Mouse (Mus musculus) hindbrain, postnatal 0 days (tissue): ENCODE data around the gene Nhlrc4. TPM values are rescaled to one million over a fixed set of nuclear protein-coding genes. Genes with fewer than 3 reads are reported as not detected.

Experiments used
- ATAC-seq: fragments of 200-750 bp; cut with Nextera tagmentation; 2 replicates; pipeline ENCODE4 v1.8.0; 2017; ENCODE audit warnings: mild to moderate bottlenecking, moderate TSS enrichment, moderate library complexity
- DNase-seq: peaks from one replicate; pipeline ENCODE4 v3.0.0-alpha.2; 2015; ENCODE audit warnings: low spot score
- H3K27ac ChIP-seq: fragments of 300-500 bp; sonication (generic); 2 replicates; pipeline ENCODE4 v1.5.1; 2014; ENCODE audit warnings: mild to moderate bottlenecking
- H3K27me3 ChIP-seq: fragments of 300-500 bp; sonication (generic); 2 replicates; pipeline ENCODE4 v1.6.1; 2014; ENCODE audit warnings: low read length, mixed read lengths; ENCODE audit not compliant: insufficient read depth
- H3K36me3 ChIP-seq: fragments of 300-500 bp; sonication (generic); 2 replicates; pipeline ENCODE4 v1.6.1; 2014; ENCODE audit warnings: low read length, mixed read lengths; ENCODE audit not compliant: insufficient read depth
- H3K4me1 ChIP-seq: fragments of 300-500 bp; sonication (generic); 2 replicates; pipeline ENCODE4 v1.6.1; 2014; ENCODE audit warnings: antibody characterized with exemption, low read length, mixed read lengths; ENCODE audit not compliant: insufficient read depth
- H3K4me2 ChIP-seq: fragments of 300-500 bp; sonication (generic); 2 replicates; pipeline ENCODE4 v1.6.1; 2014; ENCODE audit warnings: low read depth, mild to moderate bottlenecking, low read length, moderate library complexity, mixed read lengths
- H3K4me3 ChIP-seq: fragments of 300-500 bp; sonication (generic); 2 replicates; pipeline ENCODE4 v1.5.1; 2014; ENCODE audit warnings: low read length
- H3K9ac ChIP-seq: fragments of 300-500 bp; sonication (generic); replicated peaks from 2 replicates; pipeline ENCODE4 v1.6.1; 2014; ENCODE audit warnings: mild to moderate bottlenecking, low read length, moderate library complexity, mixed read lengths
- H3K9me3 ChIP-seq: fragments of 300-500 bp; sonication (generic); 2 replicates; pipeline ENCODE4 v1.6.1; 2016; ENCODE audit warnings: low read length, mixed read lengths
- CTCF ChIP-seq: IDR thresholded peaks from 2 replicates; pipeline ENCODE4 v1.5.1; 2016; ENCODE audit warnings: antibody characterized with exemption, control low read depth, low read depth
- WGBS: fragments of 180-500 bp; shearing (Covaris S2); extraction: QIAGEN DNeasy Blood & Tissue Kit; methylation state at CpG from one replicate; pipeline ENCODE4 v1.1.7; 2014; 5-methylcytosine and 5-hydroxymethylcytosine counted together
- polyA plus RNA-seq: library from polyadenylated mRNA; unstranded; fragments of >200 nt; fragmentation: Nextera tagmentation; extraction: Ambion mirVana; gene quantifications from 2 replicates; pipeline ENCODE4 v1.2.1, GENCODE M21; 2015
- total RNA-seq: library from RNA; depleted of rRNA; stranded (reverse); fragments of >200 nt; gene quantifications from 2 replicates; pipeline ENCODE4 v1.2.3, GENCODE M21; 2014

Nhlrc4 gene
- total and polyA plus RNA-seq, 2 experiments from 2014 or later, result 0.30 to 0.68 TPM

GRCm38 (mm10) chr17:25984066-25984465 is 39.3 kb upstream of the Nhlrc4 start:
- H3K27ac ChIP-seq, result peak overlapping the region; percentile 83; the same call in 1 of the 2 replicates
- peak overlapping the region; percentile 84 for H3K9ac ChIP-seq
- ATAC-seq (no peak), DNase-seq (no peak)
- H3K36me3 ChIP-seq, result no peaks in the 10 kb centered on the region; the same call in 1 of the 2 replicates
- H3K4me1 ChIP-seq, result peaks cover 16% of the 10 kb centered on the region
- H3K4me2 ChIP-seq, result peak overlapping the region; percentile 85
- no peaks in the 10 kb centered on the region for H3K27me3 ChIP-seq
- H3K4me3 ChIP-seq, result peak overlapping the region; percentile 89
- 92% methylated on average over 1 of the region's 1 CpGs for WGBS
- TF ChIP-seq CTCF, result no peak
- H3K9me3 ChIP-seq, result no peaks in the 10 kb centered on the region

GRCm38 (mm10) chr17:25982913-25983312 is 38.2 kb upstream of the Nhlrc4 start:
- Histone ChIP-seq H3K4me3 (no peak overlapping the region), H3K4me2 (no peak overlapping the region), H3K27ac (no peak overlapping the region), H3K9ac (no peak overlapping the region), H3K4me1 (peaks cover 16% of the 10 kb centered on the region), H3K36me3 (no peaks in the 10 kb centered on the region; the same call in 1 of the 2 replicates), H3K27me3 (no peaks in the 10 kb centered on the region), H3K9me3 (no peaks in the 10 kb centered on the region)
- no peak for TF ChIP-seq CTCF
- WGBS, result 92% methylated on average over 3 of the region's 3 CpGs
- ATAC-seq (no peak), DNase-seq (no peak)

- TF ChIP-seq CTCF, result no peak
- no peak for ATAC-seq
- Histone ChIP-seq H3K4me3 (no peak overlapping the region), H3K27ac (no peak overlapping the region), H3K4me2 (no peak overlapping the region), H3K9ac (no peak overlapping the region), H3K27me3 (no peaks in the 10 kb centered on the region), H3K36me3 (no peaks in the 10 kb centered on the region), H3K9me3 (no peaks in the 10 kb centered on the region), H3K4me1 (peaks cover 16% of the 10 kb centered on the region)
- DNase-seq, result peak; percentile 17
- WGBS, result 79% methylated on average over 5 of the region's 5 CpGs
Observed at GRCm38 (mm10) chr17:25980854-25981253, 36.1 kb upstream of the Nhlrc4 start.

GRCm38 (mm10) chr17:25979829-25980738 is 35.3 kb upstream of the Nhlrc4 start:
- Histone ChIP-seq H3K27ac (no peak overlapping the region), H3K9ac (no peak overlapping the region), H3K36me3 (no peaks in the 10 kb centered on the region), H3K27me3 (no peaks in the 10 kb centered on the region), H3K4me1 (peaks cover 16% of the 10 kb centered on the region), H3K9me3 (no peaks in the 10 kb centered on the region), H3K4me3 (no peak overlapping the region), H3K4me2 (no peak overlapping the region)
- WGBS, result 92% methylated on average over 5 of the region's 5 CpGs
- TF ChIP-seq CTCF, result no peak
- no peak for DNase-seq
- ATAC-seq, result no peak

GRCm38 (mm10) chr17:25970954-25971707 is 26.4 kb upstream of the Nhlrc4 start:
- no peak overlapping the region for H3K27ac ChIP-seq
- H3K4me3 ChIP-seq, result no peak overlapping the region
- H3K9ac ChIP-seq, result no peak overlapping the region
- no peaks in the 10 kb centered on the region for H3K9me3 ChIP-seq
- DNase-seq, result no peak
- 80% methylated on average over 4 of the region's 4 CpGs for WGBS
- H3K4me2 ChIP-seq, result no peak overlapping the region
- no peaks in the 10 kb centered on the region for H3K27me3 ChIP-seq
- no peak for TF ChIP-seq CTCF
- no peak for ATAC-seq
- H3K4me1 ChIP-seq, result no peaks in the 10 kb centered on the region
- H3K36me3 ChIP-seq, result no peaks in the 10 kb centered on the region

- Histone ChIP-seq H3K36me3 (no peaks in the 10 kb centered on the region), H3K27me3 (no peaks in the 10 kb centered on the region), H3K4me3 (no peak overlapping the region), H3K27ac (no peak overlapping the region), H3K4me2 (no peak overlapping the region), H3K9ac (no peak overlapping the region), H3K9me3 (no peaks in the 10 kb centered on the region), H3K4me1 (no peaks in the 10 kb centered on the region)
- ATAC-seq (0 out of 2 replicates have a peak, but pooled peaks have one; percentile 40), DNase-seq (peak; percentile 68)
- WGBS, result 71% methylated on average over 9 of the region's 9 CpGs
- peak; percentile 35 for TF ChIP-seq CTCF
Observed at GRCm38 (mm10) chr17:25970448-25970847, 25.7 kb upstream of the Nhlrc4 start.
